Mouse (Mus musculus) embryonic facial prominence, embryonic 11.5 days (tissue): ENCODE results near the gene Gapdh. TPM values are rescaled to one million over a fixed set of nuclear protein-coding genes. Genes with fewer than 3 reads are reported as not detected.

ENCODE experiments used
- ATAC-seq: fragments of 200-750 bp; cut with Nextera tagmentation; replicated peaks from 2 replicates; pipeline ENCODE4 v1.8.0; 2017; ENCODE audit warnings: low read depth; ENCODE audit not compliant: insufficient number of reproducible peaks, low FRiP score, low TSS enrichment
- DNase-seq: peaks from one replicate; pipeline ENCODE4 v3.0.0-alpha.2; 2015; ENCODE audit warnings: low spot score
- H3K27ac ChIP-seq: fragments of 300-500 bp; sonication (generic); replicated peaks from 2 replicates; pipeline ENCODE4 v1.5.1; 2014; ENCODE audit warnings: mild to moderate bottlenecking, low read depth, low read length, control low read depth
- H3K27me3 ChIP-seq: fragments of 300-500 bp; sonication (generic); 2 replicates; pipeline ENCODE4 v1.6.1; 2014; ENCODE audit warnings: mild to moderate bottlenecking, low read length, moderate library complexity, mixed read lengths; ENCODE audit not compliant: control insufficient read depth, insufficient read depth
- H3K36me3 ChIP-seq: fragments of 300-500 bp; sonication (generic); replicated peaks from 2 replicates; pipeline ENCODE4 v1.6.1; 2014; ENCODE audit warnings: low read depth, mild to moderate bottlenecking, low read length, moderate library complexity, mixed read lengths; ENCODE audit not compliant: control insufficient read depth, insufficient read depth
- H3K4me1 ChIP-seq: fragments of 300-500 bp; sonication (generic); 2 replicates; pipeline ENCODE4 v1.6.1; 2014; ENCODE audit warnings: low read length, mixed read lengths; ENCODE audit not compliant: control insufficient read depth, insufficient read depth
- H3K4me2 ChIP-seq: fragments of 300-500 bp; sonication (generic); 2 replicates; pipeline ENCODE4 v1.6.1; 2014; ENCODE audit warnings: low read depth, mild to moderate bottlenecking, control low read depth, low read length, moderate library complexity
- H3K4me3 ChIP-seq: fragments of 300-500 bp; sonication (generic); 2 replicates; pipeline ENCODE4 v1.5.1; 2014; ENCODE audit warnings: low read depth, low read length, control low read depth
- H3K9ac ChIP-seq: fragments of 300-500 bp; sonication (generic); replicated peaks from 2 replicates; pipeline ENCODE4 v1.6.1; 2014; ENCODE audit warnings: mild to moderate bottlenecking, control low read depth, low read length
- H3K9me3 ChIP-seq: fragments of 300-500 bp; sonication (generic); replicated peaks from 2 replicates; pipeline ENCODE4 v1.6.1; 2016; ENCODE audit warnings: mild to moderate bottlenecking, low read length, inconsistent platforms, mixed read lengths; ENCODE audit not compliant: control insufficient read depth
- WGBS: fragments of 180-500 bp; shearing (Covaris S2); extraction: QIAGEN DNeasy Blood & Tissue Kit; methylation state at CpG from one replicate; pipeline ENCODE4 v1.1.7; 2014; 5-methylcytosine and 5-hydroxymethylcytosine counted together
- polyA plus RNA-seq: library from polyadenylated mRNA; unstranded; fragments of >200 nt; fragmentation: Nextera tagmentation; extraction: Ambion mirVana; gene quantifications from 2 replicates; pipeline ENCODE4 v1.2.1, GENCODE M21; 2014

Gapdh gene
- polyA plus RNA-seq, 1 experiment from 2014 or later, result 2,314 TPM

DNA sequence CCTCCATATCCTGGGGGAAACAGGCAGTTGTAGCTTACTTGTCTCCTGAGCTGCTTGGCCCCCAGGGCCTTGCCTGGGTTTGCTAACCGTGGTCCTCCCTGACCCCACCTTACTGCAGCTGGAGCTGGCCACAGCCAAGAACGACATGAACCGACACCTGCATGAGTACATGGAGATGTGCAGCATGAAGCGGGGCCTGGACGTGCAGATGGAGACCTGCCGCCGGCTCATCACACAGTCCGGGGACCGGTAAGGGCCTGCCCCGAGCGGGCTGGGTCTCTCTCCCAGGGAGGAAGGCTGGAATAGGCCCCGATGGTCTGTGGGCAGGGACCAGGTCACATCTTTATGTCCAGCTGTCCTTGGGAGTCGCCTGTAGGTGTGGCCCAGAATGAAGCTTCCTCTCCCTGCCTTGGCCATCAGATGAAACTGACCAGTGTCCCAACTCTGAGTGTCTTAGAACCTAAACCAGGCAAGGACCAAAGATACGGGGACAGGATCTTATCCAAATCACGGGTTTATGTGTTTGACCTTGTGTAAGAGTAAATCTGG lies 7.2 kb downstream of the Gapdh start:
- H3K36me3 ChIP-seq, result no peaks in the 10 kb centered on the region; the same call in 1 of the 2 replicates
- H3K4me1 ChIP-seq, result peaks cover 2% of the 10 kb centered on the region

DNA sequence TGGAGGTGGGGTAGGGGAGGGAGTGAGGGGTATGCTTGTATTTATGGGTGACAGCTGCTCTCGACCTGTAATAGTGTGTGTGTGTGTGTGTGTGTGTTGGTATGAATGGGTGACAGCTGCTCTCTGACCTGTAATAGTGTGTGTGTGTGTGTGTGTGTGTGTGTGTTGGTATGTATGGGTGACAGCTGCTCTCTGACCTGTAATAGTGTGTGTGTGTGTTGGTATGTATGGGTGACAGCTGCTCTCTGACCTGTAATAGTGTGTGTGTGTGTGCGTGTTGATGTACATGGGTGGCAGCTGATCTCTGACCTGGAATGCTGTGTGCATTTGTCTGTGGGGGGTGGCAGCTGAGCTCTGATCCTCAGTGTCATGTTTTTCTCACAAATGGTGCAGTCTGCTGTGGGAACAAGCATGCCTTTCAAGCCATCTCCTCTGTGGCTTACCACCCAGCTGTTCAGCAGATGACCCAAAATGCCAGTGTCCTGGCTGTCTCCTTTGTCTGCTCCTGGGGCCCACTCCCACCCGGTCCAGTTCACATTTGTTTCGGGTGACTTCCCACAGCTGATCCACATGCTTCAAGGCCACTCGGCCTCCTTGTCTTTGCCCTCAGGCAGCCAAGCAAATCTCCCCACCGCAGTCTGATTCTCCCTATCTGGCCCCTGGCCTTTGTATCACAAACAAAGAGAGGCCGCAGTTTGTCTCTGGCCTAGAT lies 9.2 kb downstream of the Gapdh start:
- WGBS, result 51% methylated on average over 7 of the region's 7 CpGs
- H3K36me3 ChIP-seq, result no peaks in the 10 kb centered on the region; the same call in 1 of the 2 replicates

More for the DNA sequence above, 7.2 kb downstream of the Gapdh start:
- WGBS, result 87% methylated on average over 15 of the region's 15 CpGs
- no peak overlapping the region for H3K9ac ChIP-seq
- H3K4me3 ChIP-seq, result no peak overlapping the region
- H3K27ac ChIP-seq, result no peak overlapping the region
- no peaks in the 10 kb centered on the region for H3K9me3 ChIP-seq
- DNase-seq (no peak), ATAC-seq (no peak)
- no peaks in the 10 kb centered on the region for H3K27me3 ChIP-seq
- H3K4me2 ChIP-seq, result no peak overlapping the region

DNA sequence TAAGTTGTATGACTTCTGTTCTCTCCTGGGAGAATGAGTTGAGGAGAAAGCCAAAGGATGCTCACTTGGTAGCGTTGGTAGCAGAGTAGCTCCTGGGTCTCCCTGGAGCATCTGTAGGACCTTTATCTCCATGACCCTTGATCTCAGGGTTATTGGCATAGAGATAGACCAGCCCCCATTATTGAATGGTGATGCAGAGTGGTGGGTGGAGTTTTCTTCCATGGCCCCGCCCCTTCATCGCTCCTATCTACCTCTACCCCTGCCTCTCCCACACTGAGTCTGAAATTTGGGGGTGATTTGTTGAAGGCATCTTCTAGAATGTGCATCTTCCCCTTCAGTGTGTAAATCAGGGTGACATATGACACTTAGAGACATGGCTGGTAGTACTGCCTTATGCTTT lies 9.8 kb downstream of the Gapdh start:
- Histone ChIP-seq H3K4me1 (no peaks in the 10 kb centered on the region; the same call in 1 of the 2 replicates), H3K4me3 (no peak overlapping the region), H3K27me3 (no peaks in the 10 kb centered on the region), H3K9me3 (no peaks in the 10 kb centered on the region), H3K9ac (no peak overlapping the region), H3K4me2 (no peak overlapping the region), H3K27ac (no peak overlapping the region), H3K36me3 (no peaks in the 10 kb centered on the region; the same call in 1 of the 2 replicates)
- ATAC-seq (no peak), DNase-seq (no peak)
- WGBS, result 85% methylated on average over 3 of the region's 3 CpGs

More for the DNA sequence above, 9.2 kb downstream of the Gapdh start:
- Histone ChIP-seq H3K9me3 (no peaks in the 10 kb centered on the region), H3K27ac (no peak overlapping the region), H3K4me1 (no peaks in the 10 kb centered on the region; the same call in 1 of the 2 replicates), H3K9ac (no peak overlapping the region), H3K27me3 (no peaks in the 10 kb centered on the region), H3K4me2 (no peak overlapping the region), H3K4me3 (no peak overlapping the region)
- ATAC-seq (peak; percentile 27), DNase-seq (no peak)

DNA sequence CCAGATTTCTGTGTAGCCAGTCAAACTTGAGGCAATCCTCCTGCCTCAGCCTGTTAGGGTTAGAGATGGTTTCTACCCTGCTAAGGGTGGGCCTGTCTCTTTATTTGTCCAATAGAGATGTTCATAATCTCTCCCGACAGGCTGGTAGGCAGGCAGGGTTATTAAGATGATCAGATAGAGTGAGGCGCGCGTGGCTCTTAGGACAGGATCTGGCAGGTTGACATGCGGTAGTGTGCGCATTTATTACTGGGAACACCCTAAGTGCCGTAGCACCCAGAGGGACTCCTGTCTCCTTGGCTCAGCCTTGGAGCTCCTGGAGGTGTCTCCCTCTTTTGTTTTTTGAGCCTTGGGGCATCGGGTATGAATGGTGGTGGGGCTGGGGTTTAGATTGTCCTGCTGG lies 11.0 kb downstream of the Gapdh start:
- Histone ChIP-seq H3K9ac (no peak overlapping the region), H3K9me3 (no peaks in the 10 kb centered on the region), H3K27me3 (no peaks in the 10 kb centered on the region), H3K4me1 (no peaks in the 10 kb centered on the region), H3K36me3 (no peaks in the 10 kb centered on the region), H3K27ac (no peak overlapping the region), H3K4me3 (no peak overlapping the region), H3K4me2 (no peak overlapping the region)
- DNase-seq, result no peak
- 91% methylated on average over 8 of the region's 8 CpGs for WGBS
- ATAC-seq, result no peak

DNA sequence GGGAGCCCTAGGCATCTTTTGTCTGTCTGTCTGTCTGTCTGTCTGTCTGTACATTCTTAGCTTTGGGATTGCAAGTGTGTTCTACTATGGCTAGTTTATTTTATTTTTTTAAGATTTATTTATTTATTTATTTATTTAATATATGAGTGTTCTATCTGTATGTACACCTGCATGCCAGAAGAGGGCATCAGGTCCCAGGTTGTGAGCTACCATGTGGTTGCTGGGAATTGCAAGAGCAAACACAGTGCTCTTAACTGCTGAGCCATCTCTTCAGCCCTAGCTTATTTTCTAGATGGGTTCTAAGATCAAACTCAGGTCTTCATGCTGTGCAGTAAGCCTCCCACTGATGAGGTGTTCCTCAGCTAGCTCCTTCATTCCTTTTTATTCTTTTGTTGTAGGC lies 11.7 kb downstream of the Gapdh start:
- DNase-seq (peak; percentile 35), ATAC-seq (no peak)
- Histone ChIP-seq H3K27me3 (no peaks in the 10 kb centered on the region), H3K4me3 (no peak overlapping the region), H3K27ac (no peak overlapping the region), H3K36me3 (no peaks in the 10 kb centered on the region), H3K4me2 (no peak overlapping the region), H3K4me1 (no peaks in the 10 kb centered on the region), H3K9me3 (no peaks in the 10 kb centered on the region), H3K9ac (no peak overlapping the region)

DNA sequence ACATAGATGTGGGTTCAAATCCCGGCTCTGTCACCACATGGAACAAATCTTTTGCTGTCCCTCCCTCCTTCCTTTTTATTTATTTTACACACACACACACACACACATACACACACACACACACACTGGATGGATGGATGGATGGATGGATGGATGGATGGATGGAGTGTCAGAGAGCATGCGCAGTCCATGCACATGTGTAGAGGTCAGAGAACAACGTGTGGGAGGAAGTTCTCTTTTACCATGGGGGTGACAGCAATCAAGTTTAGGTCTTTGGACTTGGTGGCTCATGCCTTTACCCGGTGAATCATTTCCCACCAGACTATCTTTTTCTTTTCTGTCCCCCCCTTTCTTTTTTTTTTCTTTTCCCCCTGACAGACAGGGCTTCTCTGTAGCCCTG lies 12.6 kb downstream of the Gapdh start:
- Histone ChIP-seq H3K4me3 (no peak overlapping the region), H3K4me1 (no peaks in the 10 kb centered on the region; the same call in 1 of the 2 replicates), H3K9me3 (no peaks in the 10 kb centered on the region), H3K9ac (no peak overlapping the region), H3K27ac (no peak overlapping the region), H3K4me2 (no peak overlapping the region), H3K36me3 (no peaks in the 10 kb centered on the region; the same call in 1 of the 2 replicates), H3K27me3 (no peaks in the 10 kb centered on the region)
- WGBS, result 87% methylated on average over 4 of the region's 4 CpGs
- ATAC-seq (no peak), DNase-seq (no peak)

DNA sequence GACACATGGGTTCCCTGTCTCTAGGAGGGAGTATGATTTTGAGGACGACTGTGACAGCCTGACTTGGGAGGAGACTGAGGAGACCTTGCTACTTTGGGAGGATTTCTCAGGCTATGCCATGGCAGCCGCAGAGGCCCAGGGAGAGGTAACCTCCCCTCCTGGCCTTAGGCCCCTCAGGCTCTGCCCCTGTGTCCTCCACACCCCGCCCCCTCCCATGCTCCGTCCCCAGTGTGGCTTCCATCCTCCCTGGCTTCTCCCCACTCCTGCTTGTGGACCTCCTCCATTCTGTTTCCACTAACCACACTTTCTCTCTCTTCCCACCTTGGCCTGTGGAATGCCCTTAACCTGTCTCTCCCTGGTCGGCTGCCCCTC lies 13.3 kb downstream of the Gapdh start:
- DNase-seq (no peak), ATAC-seq (no peak)
- Histone ChIP-seq H3K4me3 (no peak overlapping the region), H3K9me3 (no peaks in the 10 kb centered on the region), H3K4me2 (no peak overlapping the region), H3K4me1 (no peaks in the 10 kb centered on the region; the same call in 1 of the 2 replicates), H3K27ac (no peak overlapping the region), H3K9ac (no peak overlapping the region), H3K27me3 (no peaks in the 10 kb centered on the region), H3K36me3 (no peaks in the 10 kb centered on the region; the same call in 1 of the 2 replicates)
- 80% methylated on average over 5 of the region's 5 CpGs for WGBS

DNA sequence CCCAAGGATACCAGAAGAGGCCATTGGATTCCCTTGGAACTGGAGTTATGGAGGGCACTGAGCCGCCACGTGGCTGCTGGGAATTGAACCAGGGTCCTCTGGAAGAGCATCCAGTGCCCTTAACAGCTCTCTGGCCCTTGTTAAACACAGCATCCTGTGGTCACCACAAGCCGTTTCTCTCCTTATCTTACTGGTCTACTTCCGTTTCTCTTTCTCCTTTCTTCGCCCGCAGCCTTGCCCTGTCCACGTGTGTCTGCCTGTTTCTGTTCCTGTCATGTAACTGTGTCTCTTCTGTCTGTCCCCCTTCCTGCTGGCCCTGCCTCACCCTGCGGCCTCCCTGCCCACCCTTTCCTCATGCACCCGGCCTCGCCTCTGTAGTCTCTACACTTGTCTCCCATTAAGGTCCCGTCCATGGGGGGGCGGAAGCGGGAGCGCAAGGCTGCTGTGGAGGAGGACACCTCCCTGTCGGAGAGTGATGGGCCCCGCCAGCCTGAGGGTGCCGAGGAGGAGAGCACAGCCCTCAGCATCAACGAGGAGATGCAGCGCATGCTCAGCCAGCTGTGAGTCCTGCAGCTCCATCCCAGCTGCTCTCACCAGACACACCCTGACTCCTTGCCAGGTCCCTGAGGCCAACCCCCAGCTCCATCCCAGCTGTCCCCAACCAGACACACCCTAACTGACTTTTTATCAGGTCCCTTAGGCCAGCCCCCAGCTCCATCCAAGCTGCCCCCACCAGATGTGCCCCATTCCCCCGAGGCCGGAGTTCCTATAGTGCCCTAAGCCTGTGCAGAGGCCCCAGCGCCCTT lies 13.9 kb downstream of the Gapdh start:
- Histone ChIP-seq H3K4me1 (no peaks in the 10 kb centered on the region; the same call in 1 of the 2 replicates), H3K27me3 (no peaks in the 10 kb centered on the region), H3K36me3 (no peaks in the 10 kb centered on the region; the same call in 1 of the 2 replicates), H3K4me2 (no peak overlapping the region), H3K9me3 (no peaks in the 10 kb centered on the region), H3K4me3 (no peak overlapping the region), H3K27ac (no peak overlapping the region), H3K9ac (no peak overlapping the region)
- 80% methylated on average over 22 of the region's 22 CpGs for WGBS
- DNase-seq (no peak), ATAC-seq (no peak)
